Mouse (Mus musculus): ENCODE measurements at regions not wholly inside any gene's neighbourhood (a gene's known extent, or its start where the extent isn't known, plus 50 kb on each side); places are given as distances from the start of the nearest gene placed in this dataset.
A peak's percentile ranks its signal among the peaks of the same experiment; 100 is the strongest.

GRCm38 (mm10) chr3:18908737-18909136 is 719.7 kb downstream of the 1700064H15Rik start:
- Histone ChIP-seq H3K27me3 (no peaks in the 10 kb centered on the region), H3K4me3 (replicated peaks) (no peak overlapping the region), H3K9ac (no peak overlapping the region), H3K4me2 (no peak overlapping the region), H3K4me1 (no peaks in the 10 kb centered on the region), H3K36me3 (no peaks in the 10 kb centered on the region), H3K27ac (no peak overlapping the region), H3K9me3 (replicated peaks) (no peaks in the 10 kb centered on the region)
- ATAC-seq (replicated peaks; ENCODE audit: low FRiP score): no peak
- WGBS: 91% methylated on average over 1 of the region's 1 CpGs

DNA sequence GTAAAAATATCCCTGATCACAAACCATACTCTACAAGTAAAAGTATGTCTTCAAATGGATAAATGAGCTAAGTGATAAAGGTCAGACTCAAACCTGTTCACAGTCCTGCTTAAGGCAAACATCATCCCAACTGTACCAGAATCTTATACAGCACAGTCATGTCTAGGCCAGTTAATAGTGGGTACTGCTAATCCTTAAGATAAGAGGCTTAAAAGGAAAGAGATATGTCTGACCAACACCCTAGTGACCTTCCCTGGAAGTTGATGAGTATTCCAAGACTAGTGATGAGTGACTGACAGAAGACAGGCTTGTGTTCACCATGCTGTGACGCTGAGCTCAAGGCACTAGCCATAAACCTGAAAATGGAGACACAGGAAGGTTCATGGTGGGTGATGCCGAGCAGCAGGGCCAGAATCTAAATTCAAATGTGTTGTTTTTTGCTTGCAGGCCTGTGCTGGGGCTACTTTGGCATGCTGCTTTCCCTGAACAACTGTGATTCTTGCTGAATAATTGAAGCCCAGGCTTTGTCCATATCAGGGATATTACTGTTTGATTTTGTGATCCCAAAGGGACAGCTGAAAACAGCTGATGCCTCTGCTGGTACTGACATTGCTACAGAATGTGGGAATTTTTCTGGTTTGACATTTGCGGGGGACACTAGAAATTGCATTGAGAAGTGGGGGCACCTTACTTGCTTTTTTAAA is 699.9 kb downstream of the 1700064H15Rik start:
- Histone ChIP-seq H3K9ac (no peak overlapping the region), H3K4me2 (no peak overlapping the region), H3K9me3 (replicated peaks) (no peaks in the 10 kb centered on the region), H3K27ac (no peak overlapping the region), H3K4me1 (no peaks in the 10 kb centered on the region), H3K36me3 (no peaks in the 10 kb centered on the region), H3K27me3 (no peaks in the 10 kb centered on the region), H3K4me3 (replicated peaks) (no peak overlapping the region)
- no peak for ATAC-seq (replicated peaks; ENCODE audit: low FRiP score)
- WGBS: 78% methylated on average over 3 of the region's 3 CpGs

- Histone ChIP-seq H3K36me3 (no peaks in the 10 kb centered on the region), H3K4me3 (replicated peaks) (no peak overlapping the region), H3K9ac (no peak overlapping the region), H3K27ac (no peak overlapping the region), H3K9me3 (replicated peaks) (no peaks in the 10 kb centered on the region), H3K4me2 (no peak overlapping the region), H3K4me1 (no peaks in the 10 kb centered on the region), H3K27me3 (no peaks in the 10 kb centered on the region)
- WGBS: 86% methylated on average over 3 of the region's 3 CpGs
- no peak for ATAC-seq (replicated peaks; ENCODE audit: low FRiP score)
Measured at GRCm38 (mm10) chr3:18929105-18929492, 699.4 kb downstream of the 1700064H15Rik start.

GRCm38 (mm10) chr3:18932983-18933726 is 695.3 kb downstream of the 1700064H15Rik start:
- H3K9ac ChIP-seq: no peak overlapping the region
- no peak overlapping the region for H3K27ac ChIP-seq
- no peaks in the 10 kb centered on the region for H3K36me3 ChIP-seq
- no peaks in the 10 kb centered on the region for H3K9me3 ChIP-seq (replicated peaks)
- H3K27me3 ChIP-seq: no peaks in the 10 kb centered on the region
- no peak overlapping the region for H3K4me2 ChIP-seq
- no peak overlapping the region for H3K4me3 ChIP-seq (replicated peaks)
- 70% methylated on average over 13 of the region's 13 CpGs for WGBS
- no peak for ATAC-seq (replicated peaks; ENCODE audit: low FRiP score)
- H3K4me1 ChIP-seq: no peaks in the 10 kb centered on the region

- WGBS: 89% methylated on average over 2 of the region's 2 CpGs
- no peaks in the 10 kb centered on the region for H3K9me3 ChIP-seq (replicated peaks)
- no peaks in the 10 kb centered on the region for H3K36me3 ChIP-seq
- ATAC-seq (replicated peaks; ENCODE audit: low FRiP score): no peak
- H3K4me1 ChIP-seq: no peaks in the 10 kb centered on the region
- no peak overlapping the region for H3K4me2 ChIP-seq
- H3K27ac ChIP-seq: no peak overlapping the region
- no peaks in the 10 kb centered on the region for H3K27me3 ChIP-seq
- H3K4me3 ChIP-seq (replicated peaks): no peak overlapping the region
- no peak overlapping the region for H3K9ac ChIP-seq
Measured at GRCm38 (mm10) chr3:18934891-18935290, 693.6 kb downstream of the 1700064H15Rik start.

GRCm38 (mm10) chr3:18937333-18938122 is 690.9 kb downstream of the 1700064H15Rik start:
- Histone ChIP-seq H3K27ac (no peak overlapping the region), H3K36me3 (no peaks in the 10 kb centered on the region), H3K9ac (no peak overlapping the region), H3K4me2 (no peak overlapping the region), H3K27me3 (no peaks in the 10 kb centered on the region), H3K4me1 (no peaks in the 10 kb centered on the region), H3K9me3 (replicated peaks) (no peaks in the 10 kb centered on the region), H3K4me3 (replicated peaks) (no peak overlapping the region)
- WGBS: 71% methylated on average over 20 of the region's 20 CpGs
- ATAC-seq (replicated peaks; ENCODE audit: low FRiP score): no peak

GRCm38 (mm10) chr3:18941301-18942177 is 686.9 kb downstream of the 1700064H15Rik start:
- Histone ChIP-seq H3K36me3 (no peaks in the 10 kb centered on the region), H3K27ac (no peak overlapping the region), H3K4me1 (no peaks in the 10 kb centered on the region), H3K9ac (no peak overlapping the region), H3K9me3 (replicated peaks) (no peaks in the 10 kb centered on the region), H3K27me3 (no peaks in the 10 kb centered on the region), H3K4me2 (no peak overlapping the region), H3K4me3 (replicated peaks) (no peak overlapping the region)
- ATAC-seq (replicated peaks; ENCODE audit: low FRiP score): 0 out of 2 replicates have a peak, but pooled peaks have one; percentile 22
- 51% methylated on average over 11 of the region's 11 CpGs for WGBS

GRCm38 (mm10) chr3:18960341-18960740 is 668.1 kb downstream of the 1700064H15Rik start:
- Histone ChIP-seq H3K4me3 (replicated peaks) (no peak overlapping the region), H3K27me3 (no peaks in the 10 kb centered on the region), H3K9me3 (replicated peaks) (no peaks in the 10 kb centered on the region), H3K9ac (no peak overlapping the region), H3K27ac (no peak overlapping the region), H3K4me1 (no peaks in the 10 kb centered on the region), H3K4me2 (no peak overlapping the region), H3K36me3 (no peaks in the 10 kb centered on the region)
- no peak for ATAC-seq (replicated peaks; ENCODE audit: low FRiP score)
- WGBS: 70% methylated on average over 1 of the region's 1 CpGs

DNA sequence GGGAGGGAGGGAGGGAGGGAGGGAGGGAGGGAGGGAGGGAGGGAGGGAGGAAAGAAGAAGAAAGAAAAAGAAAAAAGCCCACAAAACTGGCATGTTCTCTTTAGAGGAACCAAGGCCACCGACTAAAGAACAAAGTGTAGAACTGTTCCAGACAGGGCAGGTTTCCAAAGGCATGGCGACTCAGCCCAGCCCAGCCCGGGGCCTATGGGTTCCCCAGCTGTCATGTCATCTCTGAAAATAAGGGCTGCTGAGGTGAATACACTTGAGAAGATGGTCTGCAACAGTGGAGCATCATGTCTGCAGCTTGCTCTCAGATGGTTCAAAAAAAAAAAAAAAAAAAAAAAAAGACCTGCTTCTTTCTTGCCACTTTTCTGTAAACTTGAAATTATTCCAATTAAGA is 639.8 kb downstream of the 1700064H15Rik start:
- Histone ChIP-seq H3K27me3 (no peaks in the 10 kb centered on the region), H3K36me3 (no peaks in the 10 kb centered on the region), H3K4me3 (replicated peaks) (no peak overlapping the region), H3K4me2 (no peak overlapping the region), H3K27ac (no peak overlapping the region), H3K9me3 (replicated peaks) (no peaks in the 10 kb centered on the region), H3K4me1 (no peaks in the 10 kb centered on the region), H3K9ac (no peak overlapping the region)
- WGBS: 88% methylated on average over 3 of the region's 3 CpGs
- ATAC-seq (replicated peaks; ENCODE audit: low FRiP score): no peak

- ATAC-seq (replicated peaks; ENCODE audit: low FRiP score): 0 out of 2 replicates have a peak, but pooled peaks have one; percentile 22
- WGBS: 63% methylated on average over 13 of the region's 13 CpGs
- no peaks in the 10 kb centered on the region for H3K36me3 ChIP-seq
- H3K27ac ChIP-seq: no peak overlapping the region
- no peak overlapping the region for H3K4me2 ChIP-seq
- no peak overlapping the region for H3K9ac ChIP-seq
- H3K4me3 ChIP-seq (replicated peaks): no peak overlapping the region
- no peaks in the 10 kb centered on the region for H3K4me1 ChIP-seq
- H3K9me3 ChIP-seq (replicated peaks): no peaks in the 10 kb centered on the region
- H3K27me3 ChIP-seq: no peaks in the 10 kb centered on the region
Measured at GRCm38 (mm10) chr3:18989577-18990240, 638.8 kb downstream of the 1700064H15Rik start.

- no peak overlapping the region for H3K4me3 ChIP-seq (replicated peaks)
- 75% methylated on average over 5 of the region's 5 CpGs for WGBS
- no peak for ATAC-seq (replicated peaks; ENCODE audit: low FRiP score)
Measured at GRCm38 (mm10) chr3:19000179-19000578, 628.3 kb downstream of the 1700064H15Rik start.

More at GRCm38 (mm10) chr3:19000179-19000578, 628.3 kb downstream of the 1700064H15Rik start:
- Histone ChIP-seq H3K27me3 (no peaks in the 10 kb centered on the region), H3K4me2 (no peak overlapping the region), H3K4me1 (no peaks in the 10 kb centered on the region), H3K27ac (no peak overlapping the region), H3K9me3 (replicated peaks) (no peaks in the 10 kb centered on the region), H3K9ac (no peak overlapping the region), H3K36me3 (no peaks in the 10 kb centered on the region)

Measured in kidney, embryonic 15.5 days (tissue).